Mouse (Mus musculus) spleen, adult 2 months (tissue): ENCODE data around the gene Slc25a10.

ENCODE experiments used
- CTCF ChIP-seq: fragments of 200-500 bp; IDR thresholded peaks from 2 replicates; pipeline ENCODE4 v1.5.1; 2011; ENCODE audit warnings: mild to moderate bottlenecking, inconsistent platforms; ENCODE audit not compliant: insufficient read depth, insufficient read length, insufficient replicate concordance; ENCODE audit errors: extremely low read depth
- POLR2A ChIP-seq: fragments of 200-500 bp; IDR thresholded peaks from 2 replicates; pipeline ENCODE4 v1.6.1; 2011; ENCODE audit warnings: low read depth, low read length, inconsistent platforms

- no peak for TF ChIP-seq CTCF
- TF ChIP-seq POLR2A: no peak
These were observed 26.1 kb upstream of the Slc25a10 start for GRCm38 (mm10) chr11:120465521-120465920.
